11 mouse cellular contexts compared by ENCODE assay signal in genomic region chr1:154461521-154461920, GRCm38 (mm10).
DNase-seq lines count a peak whose midpoint lies in the region; ATAC-seq lines count a peak whose summit lies in the region.
"Had no signal": no experiment of that assay in that cellular context is flagged by ENCODE, and none has a peak within 500 bp of the region (broad histone marks: within the 10 kb centered on the region; RNA-seq: fewer than 3 reads in every experiment).

No protein-coding gene starts in this region.

- ATAC-seq in megakaryocyte, adult 5-6 weeks (ENCODE audit: poor library complexity, severe bottlenecking) = no peak
- ATAC-seq: intestine, embryonic 15.5 days; liver, embryonic 12.5 days had no signal

- peak; percentile 13 for DNase-seq in embryo, embryonic 10 days (ENCODE audit: low spot score)
- no peak for DNase-seq in embryo, embryonic 9.5 days (ENCODE audit: extremely low spot score)
- DNase-seq in NIH3T3 (ENCODE audit: low read depth) = peak; percentile 3
- DNase-seq in cerebellum, postnatal 25 days = peak; percentile 67 to 73
- DNase-seq in heart, adult 9 months (ENCODE audit: low spot score in 2 of 2) = peak; percentile 36 to 50
- no peak for DNase-seq in layer of hippocampus, postnatal 10 days (ENCODE audit: low spot score in 2 of 2)
- DNase-seq in yolk sac, embryonic 10.5 days (ENCODE audit: low spot score) = no peak
- DNase-seq: thymus, postnatal 4 days had no signal

Comparison
In these comparisons a context has a peak if more than half of its experiments do, and no peak if none do; other contexts are left out.
1. DNase-seq: peak in embryo, embryonic 10 days (single experiment), NIH3T3 (single experiment), cerebellum, postnatal 25 days (2 of 2) and heart, adult 9 months (2 of 2); none in embryo, embryonic 9.5 days (single experiment), layer of hippocampus, postnatal 10 days (0 of 2) and yolk sac, embryonic 10.5 days (single experiment).